Mouse (Mus musculus): Measurements from ENCODE around the gene Sparcl1. TPM values are rescaled to one million over a fixed set of nuclear protein-coding genes. Genes with fewer than 3 reads are reported as not detected.

The Sparcl1 gene
- polyA plus RNA-seq, 1 experiment, result 17.3 TPM

GRCm38 (mm10) chr5:104127351-104127750 lies 13.8 kb upstream of the Sparcl1 start:
- H3K4me1 ChIP-seq (ENCODE audit: control insufficient read depth, insufficient read depth, insufficient read length), result no peaks in the 10 kb centered on the region
- TF ChIP-seq POLR2A (IDR thresholded peaks at IDR 0.05; ENCODE audit: low read depth, low read length) (no peak), CTCF (IDR thresholded peaks at IDR 0.05; ENCODE audit: extremely low read depth, insufficient read depth, insufficient read length, insufficient replicate concordance) (no peak)
- 69% methylated on average over 1 of the region's 1 CpGs for WGBS
- no peaks in the 10 kb centered on the region for H3K36me3 ChIP-seq (ENCODE audit: control insufficient read depth, insufficient read depth, low read length)
- H3K27me3 ChIP-seq (ENCODE audit: control insufficient read depth, insufficient read depth, low read length), result no peaks in the 10 kb centered on the region
- H3K4me3 ChIP-seq (ENCODE audit: extremely low read depth, insufficient read depth, insufficient read length), result no peak overlapping the region
- no peak overlapping the region for H3K27ac ChIP-seq (ENCODE audit: insufficient read depth, low read length)
- no peak for DNase-seq (ENCODE audit: low read depth in 1 of 2, low spot score in 2 of 2)

GRCm38 (mm10) chr5:104126561-104127320 lies 13.2 kb upstream of the Sparcl1 start:
- 83% methylated on average over 12 of the region's 12 CpGs for WGBS
- H3K27ac ChIP-seq (ENCODE audit: insufficient read depth, low read length), result no peak overlapping the region
- H3K4me1 ChIP-seq (ENCODE audit: control insufficient read depth, insufficient read depth, insufficient read length), result no peaks in the 10 kb centered on the region
- H3K36me3 ChIP-seq (ENCODE audit: control insufficient read depth, insufficient read depth, low read length), result no peaks in the 10 kb centered on the region
- no peaks in the 10 kb centered on the region for H3K27me3 ChIP-seq (ENCODE audit: control insufficient read depth, insufficient read depth, low read length)
- no peak overlapping the region for H3K4me3 ChIP-seq (ENCODE audit: extremely low read depth, insufficient read depth, insufficient read length)
- TF ChIP-seq CTCF (IDR thresholded peaks at IDR 0.05; ENCODE audit: extremely low read depth, insufficient read depth, insufficient read length, insufficient replicate concordance) (no peak), POLR2A (IDR thresholded peaks at IDR 0.05; ENCODE audit: low read depth, low read length) (no peak)
- DNase-seq (ENCODE audit: low read depth in 1 of 2, low spot score in 2 of 2), result no peak

GRCm38 (mm10) chr5:104124016-104124658 lies 10.6 kb upstream of the Sparcl1 start:
- Histone ChIP-seq H3K27ac (ENCODE audit: insufficient read depth, low read length) (no peak overlapping the region), H3K36me3 (ENCODE audit: control insufficient read depth, insufficient read depth, low read length) (no peaks in the 10 kb centered on the region), H3K27me3 (ENCODE audit: control insufficient read depth, insufficient read depth, low read length) (no peaks in the 10 kb centered on the region), H3K4me3 (ENCODE audit: extremely low read depth, insufficient read depth, insufficient read length) (no peak overlapping the region), H3K4me1 (ENCODE audit: control insufficient read depth, insufficient read depth, insufficient read length) (no peaks in the 10 kb centered on the region)
- WGBS, result 82% methylated on average over 6 of the region's 6 CpGs
- DNase-seq (ENCODE audit: low read depth in 1 of 2, low spot score in 2 of 2), result no peak
- no peak for TF ChIP-seq CTCF (IDR thresholded peaks at IDR 0.05; ENCODE audit: extremely low read depth, insufficient read depth, insufficient read length, insufficient replicate concordance)
- no peak for TF ChIP-seq POLR2A (IDR thresholded peaks at IDR 0.05; ENCODE audit: low read depth, low read length)

DNA sequence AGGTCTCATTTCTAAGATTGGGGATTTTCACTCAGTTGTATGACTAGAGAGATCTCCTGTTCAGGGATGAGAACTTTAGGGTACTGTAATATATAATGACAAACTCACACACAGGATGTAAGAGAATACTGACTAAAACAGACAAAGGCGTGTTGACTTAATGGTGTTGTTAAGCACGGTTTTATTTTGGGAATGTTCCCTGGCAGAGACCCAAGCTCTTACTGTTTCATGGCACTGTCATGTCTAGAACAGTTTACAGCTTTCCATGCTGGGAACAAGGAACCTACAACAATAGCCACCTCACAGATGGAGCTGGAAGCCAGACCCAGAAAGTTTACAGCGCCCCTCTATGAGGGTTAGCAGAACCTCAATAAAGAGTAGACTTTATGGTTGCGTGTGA lies 2.4 kb upstream of the Sparcl1 start:
- no peak overlapping the region for H3K4me3 ChIP-seq (ENCODE audit: extremely low read depth, insufficient read depth, insufficient read length)
- H3K4me1 ChIP-seq (ENCODE audit: control insufficient read depth, insufficient read depth, insufficient read length), result no peaks in the 10 kb centered on the region
- DNase-seq (ENCODE audit: low read depth in 1 of 2, low spot score in 2 of 2), result no peak
- no peaks in the 10 kb centered on the region for H3K36me3 ChIP-seq (ENCODE audit: control insufficient read depth, insufficient read depth, low read length)
- TF ChIP-seq CTCF (IDR thresholded peaks at IDR 0.05; ENCODE audit: extremely low read depth, insufficient read depth, insufficient read length, insufficient replicate concordance), result no peak
- TF ChIP-seq POLR2A (IDR thresholded peaks at IDR 0.05; ENCODE audit: low read depth, low read length), result no peak
- WGBS, result 86% methylated on average over 4 of the region's 4 CpGs
- H3K27ac ChIP-seq (ENCODE audit: insufficient read depth, low read length), result no peak overlapping the region
- no peaks in the 10 kb centered on the region for H3K27me3 ChIP-seq (ENCODE audit: control insufficient read depth, insufficient read depth, low read length)

DNA sequence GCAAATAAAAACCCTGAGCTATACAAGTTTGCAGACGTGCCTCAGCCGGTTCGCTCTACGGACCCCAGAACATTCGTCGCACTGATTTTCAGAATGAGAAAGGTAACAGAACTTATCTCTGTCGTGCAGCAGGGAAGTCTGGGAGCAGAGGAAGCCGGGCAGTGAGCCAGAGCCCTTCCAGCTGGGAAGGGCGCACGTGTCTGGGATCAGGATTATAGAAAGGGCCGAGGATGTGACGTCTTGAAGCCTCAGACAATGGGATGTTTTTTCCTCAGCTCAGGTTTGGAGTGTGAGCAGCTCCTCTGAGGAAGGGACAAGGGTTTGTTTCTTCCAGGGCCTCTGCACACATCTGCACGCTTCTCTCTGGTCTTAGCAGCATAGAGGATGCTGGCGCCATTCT lies 1.6 kb upstream of the Sparcl1 start:
- 70% methylated on average over 14 of the region's 14 CpGs for WGBS
- DNase-seq (ENCODE audit: low read depth in 1 of 2, low spot score in 2 of 2), result no peak
- Histone ChIP-seq H3K4me1 (ENCODE audit: control insufficient read depth, insufficient read depth, insufficient read length) (no peaks in the 10 kb centered on the region), H3K27me3 (ENCODE audit: control insufficient read depth, insufficient read depth, low read length) (no peaks in the 10 kb centered on the region), H3K27ac (ENCODE audit: insufficient read depth, low read length) (no peak overlapping the region), H3K36me3 (ENCODE audit: control insufficient read depth, insufficient read depth, low read length) (no peaks in the 10 kb centered on the region), H3K4me3 (ENCODE audit: extremely low read depth, insufficient read depth, insufficient read length) (no peak overlapping the region)
- TF ChIP-seq CTCF (IDR thresholded peaks at IDR 0.05; ENCODE audit: extremely low read depth, insufficient read depth, insufficient read length, insufficient replicate concordance), result no peak
- no peak for TF ChIP-seq POLR2A (IDR thresholded peaks at IDR 0.05; ENCODE audit: low read depth, low read length)

DNA sequence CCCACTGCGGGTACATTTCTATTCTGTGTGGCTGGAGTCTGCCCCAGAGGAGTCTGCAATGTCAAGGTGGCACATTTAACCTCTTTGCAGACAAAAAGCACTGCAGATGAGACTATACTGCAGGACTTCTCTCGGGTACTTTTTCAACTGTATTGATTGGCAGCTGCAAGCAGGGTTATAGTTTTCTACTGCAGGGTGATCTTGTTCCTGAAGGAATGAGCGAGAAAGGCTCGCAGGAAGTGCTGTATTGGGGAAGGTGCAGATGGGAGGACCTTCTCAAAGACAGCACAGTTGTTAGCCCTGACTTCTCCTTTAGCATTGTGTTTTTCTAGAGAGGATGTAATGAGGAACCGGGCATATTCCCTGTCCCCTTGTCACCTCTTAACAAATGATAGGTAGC lies 1.0 kb downstream of the Sparcl1 start:
- whole genome bisulfite sequencing, result 10% methylated on average over 5 of the region's 5 CpGs
- no peak overlapping the region for H3K27ac ChIP-seq (ENCODE audit: insufficient read depth, low read length)
- no peaks in the 10 kb centered on the region for H3K36me3 ChIP-seq (ENCODE audit: control insufficient read depth, insufficient read depth, low read length)
- no peak for DNase-seq (ENCODE audit: low read depth in 1 of 2, low spot score in 2 of 2)
- H3K27me3 ChIP-seq (ENCODE audit: control insufficient read depth, insufficient read depth, low read length), result no peaks in the 10 kb centered on the region
- no peak overlapping the region for H3K4me3 ChIP-seq (ENCODE audit: extremely low read depth, insufficient read depth, insufficient read length)
- no peaks in the 10 kb centered on the region for H3K4me1 ChIP-seq (ENCODE audit: control insufficient read depth, insufficient read depth, insufficient read length)
- TF ChIP-seq POLR2A (IDR thresholded peaks at IDR 0.05; ENCODE audit: low read depth, low read length), result no peak
- TF ChIP-seq CTCF (IDR thresholded peaks at IDR 0.05; ENCODE audit: extremely low read depth, insufficient read depth, insufficient read length, insufficient replicate concordance), result no peak

- 17% methylated on average over 9 of the region's 9 CpGs for WGBS
- TF ChIP-seq POLR2A (IDR thresholded peaks at IDR 0.05; ENCODE audit: low read depth, low read length) (no peak), CTCF (IDR thresholded peaks at IDR 0.05; ENCODE audit: extremely low read depth, insufficient read depth, insufficient read length, insufficient replicate concordance) (no peak)
- no peaks in the 10 kb centered on the region for H3K4me1 ChIP-seq (ENCODE audit: control insufficient read depth, insufficient read depth, insufficient read length)
- H3K36me3 ChIP-seq (ENCODE audit: control insufficient read depth, insufficient read depth, low read length), result no peaks in the 10 kb centered on the region
- no peaks in the 10 kb centered on the region for H3K27me3 ChIP-seq (ENCODE audit: control insufficient read depth, insufficient read depth, low read length)
- no peak overlapping the region for H3K4me3 ChIP-seq (ENCODE audit: extremely low read depth, insufficient read depth, insufficient read length)
- no peak overlapping the region for H3K27ac ChIP-seq (ENCODE audit: insufficient read depth, low read length)
- DNase-seq (ENCODE audit: low read depth in 1 of 2, low spot score in 2 of 2), result no peak
Observed at GRCm38 (mm10) chr5:104112016-104112415, 1.5 kb downstream of the Sparcl1 start.
